In genomic region chr6:5441221-5441620, GRCm38 (mm10) we compare ENCODE assay signal across 20 mouse cellular contexts. TPM values are rescaled to one million over a fixed set of nuclear protein-coding genes. Genes with fewer than 3 reads are reported as not detected.
"Had no signal": no experiment of that assay in that cellular context is flagged by ENCODE, and none has a peak within 500 bp of the region (broad histone marks: within the 10 kb centered on the region; RNA-seq: fewer than 3 reads in every experiment).

No protein-coding gene starts in this region.

- H3K27ac ChIP-seq: midbrain, embryonic 10.5 days; midbrain, embryonic 12.5 days; neural tube, embryonic 13.5 days; neural tube, embryonic 15.5 days had no signal

- H3K4me3 ChIP-seq: midbrain, embryonic 10.5 days; midbrain, embryonic 12.5 days; myocyte; neural tube, embryonic 13.5 days; neural tube, embryonic 15.5 days had no signal

- DNase-seq: lung, adult 18-20 months; lung, embryonic 14.5 days; lung, postnatal 10 days; lung, postnatal 4 days; midbrain, embryonic 14.5 days; retina, postnatal 1 day; right cerebral cortex, adult 18-20 months; right cerebral cortex, postnatal 25 days; right cerebral cortex, postnatal 4 days; spleen, adult 18-20 months; thymus, adult 18-20 months; thymus, postnatal 25 days; thymus, postnatal 4 days had no signal

RNA-seq across cellular contexts. Expression of gene Pdk4, which starts 54.9 kb away (rescaled TPM):
- total RNA-seq: megakaryocyte, adult 5-6 weeks; megakaryocyte-erythroid progenitor cell, adult 5-6 weeks had no signal

RNA-seq across cellular contexts. Expression of gene Asb4, which starts 58.0 kb away (rescaled TPM):
- total RNA-seq: megakaryocyte-erythroid progenitor cell, adult 5-6 weeks had no signal
